Mouse (Mus musculus) intestine, postnatal 0 days (tissue): Measurements from ENCODE around the gene Serpinb1c. TPM values are rescaled to one million over a fixed set of nuclear protein-coding genes. Genes with fewer than 3 reads are reported as not detected.
"Not testable (repeated sequence)": the region's sequence is repeated elsewhere in the genome, so short reads cannot be mapped to it uniquely, and the experiment has no call there.

ENCODE experiments used
- ATAC-seq: fragments of 200-750 bp; cut with Nextera tagmentation; 2 replicates; pipeline ENCODE4 v1.8.0; 2017; ENCODE audit warnings: mild to moderate bottlenecking, moderate TSS enrichment, moderate library complexity
- H3K27ac ChIP-seq: fragments of 300-500 bp; sonication (generic); 2 replicates; pipeline ENCODE4 v1.5.1; 2014; ENCODE audit warnings: mild to moderate bottlenecking, low read depth, low read length, moderate library complexity
- H3K27me3 ChIP-seq: fragments of 300-500 bp; sonication (generic); replicated peaks from 2 replicates; pipeline ENCODE4 v1.6.1; 2014; ENCODE audit warnings: low read length, mixed read lengths; ENCODE audit not compliant: control insufficient read depth, insufficient read depth
- H3K36me3 ChIP-seq: fragments of 300-500 bp; sonication (generic); 2 replicates; pipeline ENCODE4 v1.6.1; 2014; ENCODE audit warnings: mild to moderate bottlenecking, moderate library complexity; ENCODE audit not compliant: control insufficient read depth, insufficient read depth
- H3K4me1 ChIP-seq: fragments of 300-500 bp; sonication (generic); replicated peaks from 2 replicates; pipeline ENCODE4 v1.6.1; 2014; ENCODE audit warnings: antibody characterized with exemption, low read length, mixed read lengths; ENCODE audit not compliant: control insufficient read depth, insufficient read depth
- H3K4me2 ChIP-seq: fragments of 300-500 bp; sonication (generic); replicated peaks from 2 replicates; pipeline ENCODE4 v1.6.1; 2014; ENCODE audit warnings: low read depth, mild to moderate bottlenecking, moderate library complexity
- H3K4me3 ChIP-seq: fragments of 300-500 bp; sonication (generic); 2 replicates; pipeline ENCODE4 v1.5.1; 2014; ENCODE audit warnings: low read depth, low read length
- H3K9ac ChIP-seq: fragments of 300-500 bp; sonication (generic); 2 replicates; pipeline ENCODE4 v1.6.1; 2014; ENCODE audit warnings: mild to moderate bottlenecking, low read depth, low read length
- H3K9me3 ChIP-seq: fragments of 300-500 bp; sonication (generic); 2 replicates; pipeline ENCODE4 v1.6.1; 2016; ENCODE audit warnings: mixed run types; ENCODE audit not compliant: control insufficient read depth
- CTCF ChIP-seq: sonication (generic); IDR thresholded peaks from 2 replicates; pipeline ENCODE4 v1.5.1; 2016; ENCODE audit warnings: low read depth, mild to moderate bottlenecking, control low read depth, antibody characterized with exemption, moderate library complexity
- WGBS: fragments of 180-500 bp; shearing (Covaris S2); extraction: QIAGEN DNeasy Blood & Tissue Kit; methylation state at CpG from one replicate; pipeline ENCODE4 v1.1.7; 2014; 5-methylcytosine and 5-hydroxymethylcytosine counted together
- polyA plus RNA-seq: library from polyadenylated mRNA; unstranded; fragments of >200 nt; fragmentation: Nextera tagmentation; extraction: Ambion mirVana; gene quantifications from 2 replicates; pipeline ENCODE4 v1.2.1, GENCODE M21; 2015

Gene Serpinb1c
- polyA plus RNA-seq, 1 experiment from 2014 or later = not detected

- H3K27ac ChIP-seq = no peak overlapping the region
- H3K27me3 ChIP-seq = no peaks in the 10 kb centered on the region
- 0 out of 2 replicates have a peak, but pooled peaks have one; percentile 17 for ATAC-seq
- H3K9ac ChIP-seq = no peak overlapping the region
- no peaks in the 10 kb centered on the region for H3K36me3 ChIP-seq
- TF ChIP-seq CTCF = peak; percentile 88
- no peak overlapping the region for H3K4me3 ChIP-seq
- 11% methylated on average over 4 of the region's 4 CpGs for WGBS
- no peak overlapping the region for H3K4me2 ChIP-seq
- H3K4me1 ChIP-seq = no peaks in the 10 kb centered on the region
- no peaks in the 10 kb centered on the region for H3K9me3 ChIP-seq
These were observed 4.5 kb upstream of the Serpinb1c start for GRCm38 (mm10) chr13:32902481-32903015.

DNA sequence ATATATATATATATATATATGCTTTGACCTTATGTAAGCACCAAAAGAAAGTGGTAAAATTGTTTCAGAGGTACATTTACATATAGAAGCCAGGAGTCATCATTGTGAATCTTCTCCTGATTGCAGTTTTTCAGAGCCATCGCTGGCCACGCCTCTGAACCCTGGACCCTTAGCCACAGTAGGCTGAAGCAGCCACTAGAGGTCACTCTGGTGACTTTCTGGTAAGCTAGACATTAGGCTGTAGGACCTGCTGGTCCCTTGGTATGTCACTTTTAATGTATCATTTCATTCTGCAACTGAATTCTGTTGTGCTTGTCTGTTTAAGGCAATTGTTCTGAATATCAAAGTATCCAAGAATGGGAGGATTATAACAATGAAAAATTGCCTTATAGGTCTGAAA is 2.6 kb upstream of the Serpinb1c start:
- no peak overlapping the region for H3K4me3 ChIP-seq
- no peak overlapping the region for H3K27ac ChIP-seq
- H3K27me3 ChIP-seq = no peaks in the 10 kb centered on the region
- H3K4me2 ChIP-seq = no peak overlapping the region
- 10% methylated on average over 2 of the region's 2 CpGs for WGBS
- peak; percentile 79 for TF ChIP-seq CTCF
- no peak overlapping the region for H3K9ac ChIP-seq
- no peaks in the 10 kb centered on the region for H3K36me3 ChIP-seq
- no peaks in the 10 kb centered on the region for H3K4me1 ChIP-seq
- peak; percentile 49; the same call in 1 of the 2 replicates for ATAC-seq
- H3K9me3 ChIP-seq = no peaks in the 10 kb centered on the region

DNA sequence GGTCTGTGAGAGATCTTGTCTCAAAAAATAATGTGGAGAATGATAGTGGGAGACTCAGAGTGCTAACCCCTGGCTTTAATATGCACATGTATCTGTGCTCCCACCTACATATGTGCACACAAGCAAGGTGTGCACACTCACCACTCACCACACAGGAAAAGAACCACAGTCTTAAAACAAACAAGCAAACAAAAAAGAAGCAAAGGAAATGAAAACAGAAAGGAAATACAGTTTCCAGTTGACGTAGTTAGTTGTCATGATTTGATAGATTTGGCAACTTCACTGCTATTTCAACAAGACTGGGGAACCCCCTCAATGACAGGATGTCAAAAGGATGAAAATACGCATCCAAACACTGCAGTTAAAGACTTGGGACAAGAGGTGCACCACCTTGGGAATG is 1.1 kb upstream of the Serpinb1c start:
- H3K4me1 ChIP-seq, H3K4me3 ChIP-seq, ATAC-seq, H3K4me2 ChIP-seq, H3K36me3 ChIP-seq, H3K27me3 ChIP-seq, H3K9me3 ChIP-seq, H3K27ac ChIP-seq, H3K9ac ChIP-seq: not testable (repeated sequence)
- WGBS = 60% methylated on average over 1 of the region's 2 CpGs

DNA sequence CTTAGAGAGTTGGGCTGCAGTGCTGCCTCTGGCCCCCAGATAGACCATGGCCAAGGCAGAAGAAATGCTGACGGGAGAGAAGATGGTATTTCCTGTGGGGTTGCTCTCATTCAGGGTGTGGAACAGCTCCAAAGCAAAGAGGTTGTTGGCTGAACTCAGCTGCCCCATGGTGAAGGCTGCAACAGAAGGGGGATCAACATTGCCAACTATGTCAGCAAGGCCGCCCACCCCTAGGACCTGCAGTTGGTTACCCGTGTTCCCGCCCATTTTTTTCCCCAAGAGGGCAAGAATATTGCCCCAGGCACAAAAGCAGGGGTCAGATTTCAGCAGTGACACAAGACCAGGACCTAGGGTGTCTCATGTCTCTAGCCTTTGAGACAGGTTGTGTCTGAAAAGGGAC is 1.1 kb downstream of the Serpinb1c start:
- no peak overlapping the region for H3K27ac ChIP-seq
- H3K36me3 ChIP-seq = no peaks in the 10 kb centered on the region
- no peaks in the 10 kb centered on the region for H3K27me3 ChIP-seq
- H3K9ac ChIP-seq = no peak overlapping the region
- H3K9me3 ChIP-seq = no peaks in the 10 kb centered on the region
- 77% methylated on average over 4 of the region's 4 CpGs for WGBS
- TF ChIP-seq CTCF = no peak
- H3K4me3 ChIP-seq = no peak overlapping the region
- H3K4me2 ChIP-seq = no peak overlapping the region
- H3K4me1 ChIP-seq = no peaks in the 10 kb centered on the region
- no peak for ATAC-seq

DNA sequence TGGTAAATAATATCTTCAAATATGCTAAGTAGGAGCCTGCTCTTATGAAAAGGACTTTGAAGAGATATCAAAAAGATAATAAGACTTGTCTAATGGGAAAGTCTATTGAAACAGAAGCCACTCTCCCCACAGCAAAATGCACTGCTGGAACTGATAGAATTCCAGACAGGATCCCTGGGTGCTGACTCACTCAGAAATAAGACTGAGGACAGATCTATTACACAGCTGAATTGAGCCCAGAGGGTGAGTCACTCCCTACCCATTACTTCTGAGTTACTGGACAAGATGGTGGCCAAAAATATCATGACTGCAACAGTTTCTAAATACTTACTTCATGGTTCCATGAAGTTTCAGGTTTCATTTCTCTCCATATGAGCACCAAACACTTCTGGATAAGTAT is 13.3 kb downstream of the Serpinb1c start:
- H3K4me2 ChIP-seq = no peak overlapping the region
- no peak overlapping the region for H3K9ac ChIP-seq
- no peak for ATAC-seq
- no peaks in the 10 kb centered on the region for H3K4me1 ChIP-seq
- no peak overlapping the region for H3K27ac ChIP-seq
- no peaks in the 10 kb centered on the region for H3K27me3 ChIP-seq
- no peak overlapping the region for H3K4me3 ChIP-seq
- no peaks in the 10 kb centered on the region for H3K36me3 ChIP-seq
- no peaks in the 10 kb centered on the region for H3K9me3 ChIP-seq
- no peak for TF ChIP-seq CTCF

DNA sequence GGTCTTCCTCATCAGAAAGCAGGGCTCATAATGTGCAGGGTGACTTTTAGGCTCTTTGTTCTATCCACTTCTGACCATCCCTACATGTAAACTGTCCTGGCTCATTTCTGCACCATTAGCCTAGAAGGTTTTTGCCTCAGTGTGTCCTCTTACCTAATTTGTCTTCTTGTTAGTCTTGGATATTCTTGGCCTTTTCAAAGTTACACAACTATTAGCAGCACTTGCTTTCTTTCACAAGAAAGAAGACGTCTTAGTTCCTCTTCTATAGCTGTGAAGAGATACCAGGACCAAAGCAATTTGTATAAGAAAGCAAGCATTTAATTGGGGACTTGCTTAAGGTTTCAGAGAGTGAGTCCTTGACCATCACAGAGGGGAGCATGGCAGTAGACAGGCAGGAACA is 24.1 kb downstream of the Serpinb1c start:
- Histone ChIP-seq H3K4me1 (no peaks in the 10 kb centered on the region), H3K36me3 (no peaks in the 10 kb centered on the region), H3K27ac (no peak overlapping the region), H3K4me2 (no peak overlapping the region), H3K27me3 (no peaks in the 10 kb centered on the region), H3K4me3 (no peak overlapping the region), H3K9me3 (no peaks in the 10 kb centered on the region), H3K9ac (no peak overlapping the region)
- ATAC-seq = no peak
- TF ChIP-seq CTCF = no peak
- WGBS = 65% methylated on average over 1 of the region's 1 CpGs

GRCm38 (mm10) chr13:32868843-32869242 is 29.2 kb downstream of the Serpinb1c start:
- H3K27ac ChIP-seq = no peak overlapping the region
- no peaks in the 10 kb centered on the region for H3K4me1 ChIP-seq
- no peak overlapping the region for H3K4me2 ChIP-seq
- WGBS = 57% methylated on average over 5 of the region's 5 CpGs
- no peak for ATAC-seq
- H3K27me3 ChIP-seq = no peaks in the 10 kb centered on the region
- H3K9ac ChIP-seq = no peak overlapping the region
- no peak for TF ChIP-seq CTCF
- no peaks in the 10 kb centered on the region for H3K9me3 ChIP-seq
- no peak overlapping the region for H3K4me3 ChIP-seq
- no peaks in the 10 kb centered on the region for H3K36me3 ChIP-seq

DNA sequence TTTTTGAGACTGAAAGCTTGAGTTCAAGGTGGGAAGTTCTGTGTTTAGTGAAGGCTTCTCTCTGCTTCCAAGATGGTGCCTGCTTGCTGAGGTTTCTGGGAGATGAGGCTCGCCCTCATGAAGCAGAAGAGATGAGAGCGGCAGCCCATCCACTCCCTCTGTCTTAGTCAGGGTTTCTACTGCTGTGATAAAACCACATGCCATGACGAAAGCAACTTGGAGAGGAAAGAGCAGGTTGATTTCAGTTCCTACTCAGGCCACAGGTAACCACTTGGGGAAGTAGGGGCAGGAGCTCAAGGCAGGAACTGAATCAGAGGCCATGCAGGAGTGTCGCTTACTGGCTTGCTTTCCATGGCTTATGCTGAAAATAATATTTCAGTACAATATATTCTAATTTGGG is 29.8 kb downstream of the Serpinb1c start:
- not testable (repeated sequence) for H3K27me3 ChIP-seq, H3K9ac ChIP-seq, H3K4me3 ChIP-seq, H3K4me1 ChIP-seq, H3K4me2 ChIP-seq, H3K9me3 ChIP-seq, H3K36me3 ChIP-seq, H3K27ac ChIP-seq, ATAC-seq
- 79% methylated on average over 4 of the region's 4 CpGs for WGBS
